Mouse (Mus musculus): ENCODE measurements around the gene Dnttip2.

- TF ChIP-seq CTCF (IDR thresholded peaks at IDR 0.05; ENCODE audit: control insufficient read depth, insufficient read depth, insufficient read length) (no peak), USF1 (IDR thresholded peaks at IDR 0.05; ENCODE audit: low read depth) (no peak), MAX (IDR thresholded peaks at IDR 0.05) (no peak), CEBPB (IDR thresholded peaks at IDR 0.05; ENCODE audit: low read depth) (peak; percentile 31), MYOG (IDR thresholded peaks at IDR 0.05; ENCODE audit: control insufficient read depth, extremely low read depth, insufficient read length) (no peak)
Measured at GRCm38 (mm10) chr3:122292300-122293222, 18.4 kb downstream of the Dnttip2 start.
